Mouse (Mus musculus): ENCODE results near the gene Slc48a1. TPM values are rescaled to one million over a fixed set of nuclear protein-coding genes. Genes with fewer than 3 reads are reported as not detected.

The Slc48a1 gene
- total RNA-seq, 2 experiments from 2014 or later, result 44.5 to 47.1 TPM

DNA sequence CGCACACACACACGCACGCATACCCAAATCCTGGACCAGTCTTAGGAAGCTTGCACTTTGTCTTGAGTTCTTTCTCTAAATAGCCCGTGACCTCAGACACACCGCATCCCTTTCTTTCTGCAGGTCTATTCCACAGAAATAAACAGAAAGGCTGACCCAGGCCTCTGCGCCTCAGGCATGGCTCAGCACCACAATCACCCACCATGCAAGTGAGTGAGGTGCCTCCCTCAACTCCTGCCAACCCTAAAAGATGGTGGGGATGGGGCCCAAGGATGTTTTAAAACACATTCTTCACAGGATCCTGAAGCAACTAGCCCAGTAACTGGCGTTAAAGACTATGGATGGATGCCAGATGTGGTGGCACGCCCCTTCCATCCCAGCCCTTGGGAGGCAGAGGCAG is 49.1 kb downstream of the Slc48a1 start:
- no peak for DNase-seq
- intact Hi-C loops (cut with DNase I), result no loop called here
- peak overlapping the region; percentile 56; the same call in 1 of the 2 replicates for H3K27ac ChIP-seq
- no peak for TF ChIP-seq CTCF (IDR thresholded peaks at IDR 0.05)
- H3K4me3 ChIP-seq, result peak overlapping the region; percentile 28; the same call in 1 of the 2 replicates

GRCm38 (mm10) chr15:97828221-97828842 is 50.0 kb downstream of the Slc48a1 start:
- no peak for TF ChIP-seq CTCF (IDR thresholded peaks at IDR 0.05)
- Histone ChIP-seq H3K27ac (peak overlapping the region; percentile 89), H3K4me3 (peak overlapping the region; percentile 85)
- DNase-seq, result no peak
- intact Hi-C loops (cut with DNase I), result no loop called here

- Histone ChIP-seq H3K27ac (peak overlapping the region; percentile 89), H3K4me3 (peak overlapping the region; percentile 85)
- DNase-seq, result peak; percentile 39
- TF ChIP-seq CTCF (IDR thresholded peaks at IDR 0.05), result peak; percentile 25; the same call in 1 of the 2 replicates
- intact Hi-C loops (cut with DNase I), result no loop called here
These were observed 50.6 kb downstream of the Slc48a1 start for GRCm38 (mm10) chr15:97828901-97829338.

DNA sequence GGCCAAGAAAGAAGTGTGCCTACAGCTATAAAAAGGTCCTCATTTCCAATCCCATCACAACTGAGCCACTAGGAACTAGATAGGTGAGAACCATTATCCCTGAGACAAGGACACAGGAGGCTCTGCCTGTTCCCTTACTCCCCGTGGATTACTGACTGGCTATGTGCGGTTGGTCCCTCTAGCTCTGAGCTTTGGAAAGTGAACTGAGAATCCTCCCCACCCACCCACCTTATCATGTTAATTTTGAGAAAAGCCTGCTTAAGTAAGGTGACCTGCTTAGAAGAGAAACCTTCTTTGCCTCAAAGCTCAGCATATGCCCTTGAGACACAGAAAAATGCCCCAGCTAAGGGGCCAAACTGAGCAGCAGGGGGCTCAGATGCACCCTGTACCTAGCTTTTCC is 51.1 kb downstream of the Slc48a1 start:
- TF ChIP-seq CTCF (IDR thresholded peaks at IDR 0.05), result no peak
- intact Hi-C loops (cut with DNase I), result no loop called here
- DNase-seq, result no peak

DNA sequence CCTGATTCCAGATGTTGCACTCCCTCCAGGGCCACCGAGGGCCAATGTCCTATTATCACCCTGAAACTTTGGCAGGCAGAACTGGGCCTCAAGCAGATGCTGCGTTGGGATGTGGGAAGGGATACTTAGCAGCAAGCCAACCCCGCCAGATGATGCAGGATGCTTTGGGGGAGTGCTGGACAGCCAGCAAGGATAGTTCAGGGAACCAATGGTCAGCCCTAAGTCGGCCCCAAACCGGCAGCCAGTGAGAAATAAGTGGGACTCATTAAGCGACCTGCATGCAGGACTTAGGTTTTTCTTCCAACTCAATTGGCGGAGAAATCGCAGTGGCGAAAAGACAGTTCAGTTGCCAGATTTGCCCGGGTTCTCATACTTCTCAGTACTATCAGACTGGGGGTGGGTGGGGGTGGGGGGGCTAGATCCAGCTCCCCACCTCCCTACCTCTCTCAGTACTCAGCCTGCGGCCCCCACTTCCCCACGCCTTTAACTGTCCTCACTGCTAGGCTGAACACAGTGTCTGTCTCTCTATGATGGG is 52.0 kb downstream of the Slc48a1 start:
- intact Hi-C loops (cut with DNase I), result no loop called here
- Histone ChIP-seq H3K27ac (peak overlapping the region; percentile 89), H3K4me3 (peak overlapping the region; percentile 85)
- peak; percentile 75 for DNase-seq
- TF ChIP-seq CTCF (IDR thresholded peaks at IDR 0.05), result no peak

More for the DNA sequence above, 51.1 kb downstream of the Slc48a1 start:
- Histone ChIP-seq H3K27ac (peak overlapping the region; percentile 89), H3K4me3 (peak overlapping the region; percentile 85)

GRCm38 (mm10) chr15:97830788-97831241 is 52.5 kb downstream of the Slc48a1 start:
- peak; percentile 21; the same call in 1 of the 2 replicates for TF ChIP-seq CTCF (IDR thresholded peaks at IDR 0.05)
- intact Hi-C loops (cut with DNase I), result no loop called here
- Histone ChIP-seq H3K27ac (peak overlapping the region; percentile 89), H3K4me3 (peak overlapping the region; percentile 85)
- peak; percentile 74 for DNase-seq

DNA sequence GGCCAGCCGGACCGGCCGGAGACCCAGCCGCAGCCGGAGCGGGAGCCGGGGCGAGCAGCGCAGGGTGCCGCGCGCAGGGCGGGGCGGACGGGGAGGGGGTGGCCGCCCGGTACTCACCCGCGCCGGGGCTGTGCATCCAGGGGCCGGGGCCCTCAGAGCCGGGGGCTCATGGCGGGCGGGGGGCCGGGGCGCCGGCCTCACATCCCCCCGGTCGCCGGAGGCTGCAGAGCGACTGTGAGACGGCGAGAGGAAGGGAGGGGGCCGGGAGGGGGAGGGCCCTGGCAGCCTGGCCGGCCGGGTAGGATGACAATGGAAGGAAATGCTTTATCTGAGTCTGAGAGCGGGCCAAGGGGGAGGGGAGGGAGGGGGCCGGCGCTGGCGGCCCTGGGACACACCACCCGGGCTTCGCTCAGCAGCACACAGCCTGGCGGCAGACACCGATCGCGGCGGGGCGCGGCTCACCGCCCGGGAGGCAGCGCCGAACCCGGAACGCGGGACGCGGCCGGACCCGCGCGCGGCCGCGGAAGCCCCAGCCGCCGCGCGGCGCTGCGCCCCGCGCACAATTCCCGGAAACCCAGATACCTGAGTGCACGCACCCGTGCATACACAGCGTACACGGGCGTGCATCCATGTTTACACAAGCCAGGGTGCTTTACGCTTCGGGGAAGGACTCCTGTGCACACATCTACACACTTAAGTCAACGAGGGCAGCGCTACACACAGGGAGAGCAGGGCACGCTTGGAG is 53.1 kb downstream of the Slc48a1 start:
- TF ChIP-seq CTCF (IDR thresholded peaks at IDR 0.05), result peak; percentile 34; the same call in 1 of the 2 replicates
- Histone ChIP-seq H3K27ac (peak overlapping the region; percentile 89), H3K4me3 (peak overlapping the region; percentile 85)
- intact Hi-C loops (cut with DNase I), result no loop called here
- DNase-seq, result peak; percentile 83

GRCm38 (mm10) chr15:97831987-97832640 is 53.8 kb downstream of the Slc48a1 start:
- H3K4me3 ChIP-seq, result peak overlapping the region; percentile 85
- peak overlapping the region; percentile 89 for H3K27ac ChIP-seq
- TF ChIP-seq CTCF (IDR thresholded peaks at IDR 0.05), result no peak
- intact Hi-C loops (cut with DNase I), result no loop called here
- DNase-seq, result peak; percentile 70

- peak overlapping the region; percentile 89 for H3K27ac ChIP-seq
- intact Hi-C loops (cut with DNase I), result no loop called here
- no peak overlapping the region for H3K4me3 ChIP-seq
- no peak for TF ChIP-seq CTCF (IDR thresholded peaks at IDR 0.05)
- peak; percentile 13 for DNase-seq
These were observed 54.6 kb downstream of the Slc48a1 start for GRCm38 (mm10) chr15:97832764-97833479.

- H3K27ac ChIP-seq, result peak overlapping the region; percentile 81
These were observed 58.0 kb downstream of the Slc48a1 start for GRCm38 (mm10) chr15:97836153-97836893.

GRCm38 (mm10) chr15:97836894-97837247 is 58.6 kb downstream of the Slc48a1 start:
- Histone ChIP-seq H3K4me3 (no peak overlapping the region), H3K27ac (peak overlapping the region; percentile 81)
- TF ChIP-seq CTCF (IDR thresholded peaks at IDR 0.05), result no peak
- intact Hi-C loops (cut with DNase I), result no loop called here
- DNase-seq, result no peak

More at GRCm38 (mm10) chr15:97836153-97836893, 58.0 kb downstream of the Slc48a1 start:
- TF ChIP-seq CTCF (IDR thresholded peaks at IDR 0.05), result no peak
- DNase-seq, result no peak
- intact Hi-C loops (cut with DNase I), result no loop called here
- H3K4me3 ChIP-seq, result no peak overlapping the region
